Mouse (Mus musculus) small intestine, adult 2 months (tissue): Measurements from ENCODE around the gene Ephb6. TPM values are rescaled to one million over a fixed set of nuclear protein-coding genes. Genes with fewer than 3 reads are reported as not detected.

ENCODE experiments used
- H3K27ac ChIP-seq: fragments of 200-500 bp; 2 replicates; pipeline ENCODE4 v1.5.1; 2012; ENCODE audit warnings: low read depth, low read length, control low read depth, inconsistent platforms; ENCODE audit not compliant: insufficient read depth
- H3K27me3 ChIP-seq: fragments of 200-500 bp; 2 replicates; pipeline ENCODE4 v1.6.1; 2012; ENCODE audit warnings: mild to moderate bottlenecking, moderate library complexity, low read length, inconsistent platforms; ENCODE audit not compliant: control insufficient read depth, insufficient read depth
- H3K36me3 ChIP-seq: fragments of 200-500 bp; 2 replicates; pipeline ENCODE4 v1.6.1; 2012; ENCODE audit warnings: mild to moderate bottlenecking, low read length, control low read depth, inconsistent platforms; ENCODE audit not compliant: control insufficient read depth, insufficient read depth
- H3K4me1 ChIP-seq: fragments of 200-500 bp; 2 replicates; pipeline ENCODE4 v1.6.1; 2012; ENCODE audit warnings: low read length, inconsistent platforms, mixed read lengths; ENCODE audit not compliant: control insufficient read depth, insufficient read depth, insufficient read length
- H3K4me3 ChIP-seq: fragments of 200-500 bp; 2 replicates; pipeline ENCODE4 v1.5.1; 2012; ENCODE audit warnings: low read depth, mild to moderate bottlenecking, control low read depth, inconsistent platforms, low read length, moderate library complexity
- CTCF ChIP-seq: fragments of 200-500 bp; IDR thresholded peaks from 2 replicates; pipeline ENCODE4 v1.5.1; 2012; ENCODE audit warnings: low read depth, mild to moderate bottlenecking, control low read depth, inconsistent platforms, low read length, moderate library complexity, mixed read lengths; ENCODE audit not compliant: insufficient replicate concordance, insufficient read length; ENCODE audit errors: extremely low read depth
- POLR2A ChIP-seq: fragments of 200-500 bp; IDR thresholded peaks from 2 replicates; pipeline ENCODE4 v1.6.1; 2012; ENCODE audit warnings: low read depth, mild to moderate bottlenecking, control low read depth, inconsistent platforms, low read length, moderate library complexity
- WGBS: fragments of 180-500 bp; shearing (Covaris S2); methylation state at CpG from one replicate; pipeline ENCODE4 v1.1.7; 2018; 5-methylcytosine and 5-hydroxymethylcytosine counted together
- polyA plus RNA-seq: library from polyadenylated mRNA; depleted of rRNA; stranded (reverse); fragments of >200 nt; gene quantifications from 2 replicates; pipeline ENCODE4 v1.2.3, GENCODE M21; 2012

The Ephb6 gene
- polyA plus RNA-seq, 1 experiment = 2.1 TPM

- H3K27ac ChIP-seq = no peak overlapping the region
- WGBS = 75% methylated on average over 3 of the region's 3 CpGs
- no peaks in the 10 kb centered on the region for H3K4me1 ChIP-seq
- no peaks in the 10 kb centered on the region for H3K27me3 ChIP-seq
- TF ChIP-seq POLR2A = no peak
- no peak for TF ChIP-seq CTCF
- no peak overlapping the region for H3K4me3 ChIP-seq
- no peaks in the 10 kb centered on the region for H3K36me3 ChIP-seq
Observed at GRCm38 (mm10) chr6:41640449-41640848, 35.2 kb downstream of the Ephb6 start.

- TF ChIP-seq POLR2A (no peak), CTCF (no peak)
- WGBS = 47% methylated on average over 6 of the region's 6 CpGs
Observed at GRCm38 (mm10) chr6:41641173-41641866, 36.0 kb downstream of the Ephb6 start.

GRCm38 (mm10) chr6:41642765-41643164 is 37.5 kb downstream of the Ephb6 start:
- Histone ChIP-seq H3K4me1 (no peaks in the 10 kb centered on the region), H3K4me3 (no peak overlapping the region), H3K27me3 (no peaks in the 10 kb centered on the region), H3K36me3 (no peaks in the 10 kb centered on the region), H3K27ac (no peak overlapping the region)
- no peak for TF ChIP-seq POLR2A
- TF ChIP-seq CTCF = no peak
- 68% methylated on average over 4 of the region's 4 CpGs for WGBS

More at GRCm38 (mm10) chr6:41641173-41641866, 36.0 kb downstream of the Ephb6 start:
- Histone ChIP-seq H3K27ac (no peak overlapping the region), H3K36me3 (no peaks in the 10 kb centered on the region), H3K4me3 (no peak overlapping the region), H3K4me1 (no peaks in the 10 kb centered on the region), H3K27me3 (no peaks in the 10 kb centered on the region)

GRCm38 (mm10) chr6:41643227-41643626 is 37.9 kb downstream of the Ephb6 start:
- TF ChIP-seq POLR2A (no peak), CTCF (no peak)
- no peak overlapping the region for H3K27ac ChIP-seq
- 56% methylated on average over 3 of the region's 3 CpGs for WGBS
- no peaks in the 10 kb centered on the region for H3K4me1 ChIP-seq
- H3K4me3 ChIP-seq = no peak overlapping the region
- no peaks in the 10 kb centered on the region for H3K27me3 ChIP-seq
- no peaks in the 10 kb centered on the region for H3K36me3 ChIP-seq

- whole genome bisulfite sequencing = 83% methylated on average over 3 of the region's 3 CpGs
- Histone ChIP-seq H3K4me3 (no peak overlapping the region), H3K4me1 (no peaks in the 10 kb centered on the region), H3K27me3 (no peaks in the 10 kb centered on the region), H3K27ac (no peak overlapping the region), H3K36me3 (no peaks in the 10 kb centered on the region)
- no peak for TF ChIP-seq CTCF
- no peak for TF ChIP-seq POLR2A
Observed at GRCm38 (mm10) chr6:41646220-41646619, 40.9 kb downstream of the Ephb6 start.

GRCm38 (mm10) chr6:41646672-41647071 is 41.4 kb downstream of the Ephb6 start:
- no peaks in the 10 kb centered on the region for H3K4me1 ChIP-seq
- H3K4me3 ChIP-seq = no peak overlapping the region
- no peaks in the 10 kb centered on the region for H3K27me3 ChIP-seq
- no peaks in the 10 kb centered on the region for H3K36me3 ChIP-seq
- no peak overlapping the region for H3K27ac ChIP-seq
- no peak for TF ChIP-seq CTCF

GRCm38 (mm10) chr6:41653173-41653572 is 47.9 kb downstream of the Ephb6 start:
- Histone ChIP-seq H3K4me1 (no peaks in the 10 kb centered on the region), H3K27me3 (no peaks in the 10 kb centered on the region), H3K4me3 (no peak overlapping the region), H3K27ac (no peak overlapping the region), H3K36me3 (no peaks in the 10 kb centered on the region)
- TF ChIP-seq POLR2A (no peak), CTCF (no peak)
- WGBS = 91% methylated on average over 5 of the region's 5 CpGs
